Mouse (Mus musculus) MEL (cell line): Measurements from ENCODE around the gene Sh3glb1. TPM values are rescaled to one million over a fixed set of nuclear protein-coding genes. Genes with fewer than 3 reads are reported as not detected.

Experiments
- DNase-seq: peaks from one replicate; pipeline ENCODE4 v3.0.0; 2011; ENCODE audit warnings: low read depth, low spot score
- H3K27ac ChIP-seq: 2 replicates; pipeline ENCODE4 v1.5.1; 2012; ENCODE audit warnings: low read depth, mild to moderate bottlenecking, control low read depth, low read length, moderate library complexity; ENCODE audit not compliant: control insufficient read depth
- H3K27me3 ChIP-seq, 2 experiments: fragments of 150-350 bp in 1 of 2; sonication (generic) in 1 of 2; 2 replicates each; pipeline ENCODE4 v1.6.1; 2012; ENCODE audit warnings: low read length in 2 of 2, mild to moderate bottlenecking in 2 of 2, improper control_type of control experiment in 1 of 2, moderate library complexity in 1 of 2; ENCODE audit not compliant: insufficient read depth in 2 of 2, control insufficient read depth in 1 of 2
- H3K36me3 ChIP-seq, 2 experiments: 2 replicates each; pipeline ENCODE4 v1.6.1; 2012 to 2014; ENCODE audit warnings: low read length in 2 of 2, improper control_type of control experiment in 1 of 2, inconsistent platforms in 1 of 2, mild to moderate bottlenecking in 1 of 2; ENCODE audit not compliant: insufficient read depth in 2 of 2, control insufficient read depth in 1 of 2
- H3K4me1 ChIP-seq, 2 experiments: fragments of 150-350 bp in 1 of 2; sonication (generic) in 1 of 2; 2 replicates each; pipeline ENCODE4 v1.6.1; 2012; ENCODE audit warnings: low read length in 2 of 2, improper control_type of control experiment in 1 of 2, mild to moderate bottlenecking in 1 of 2; ENCODE audit not compliant: insufficient read depth in 2 of 2, control insufficient read depth in 1 of 2
- H3K4me3 ChIP-seq, 2 experiments: fragments of 150-350 bp in 1 of 2; sonication (generic) in 1 of 2; 2 replicates each; pipeline ENCODE4 v1.5.1; 2012; ENCODE audit warnings: low read depth in 2 of 2, low read length in 2 of 2, mild to moderate bottlenecking in 2 of 2, moderate library complexity in 2 of 2, control low read depth in 1 of 2, improper control_type of control experiment in 1 of 2; ENCODE audit not compliant: control insufficient read depth in 1 of 2, insufficient read depth in 1 of 2
- H3K79me2 ChIP-seq: 2 replicates; pipeline ENCODE4 v1.6.1; 2012; ENCODE audit warnings: mild to moderate bottlenecking, low read length, moderate library complexity; ENCODE audit not compliant: control insufficient read depth, poor library complexity, insufficient read depth
- H3K9ac ChIP-seq: 2 replicates; pipeline ENCODE4 v1.6.1; 2012; ENCODE audit warnings: low read depth, mild to moderate bottlenecking, control low read depth, low read length, moderate library complexity; ENCODE audit not compliant: control insufficient read depth, poor library complexity, severe bottlenecking
- H3K9me3 ChIP-seq: fragments of 150-350 bp; sonication (generic); replicated peaks from 2 replicates; pipeline ENCODE4 v1.6.1; 2012; ENCODE audit warnings: mild to moderate bottlenecking, low read length, improper control_type of control experiment, moderate library complexity; ENCODE audit not compliant: insufficient read depth
- BHLHE40 ChIP-seq: IDR thresholded peaks from 2 replicates; pipeline ENCODE4 v1.6.1; 2012; ENCODE audit warnings: low read depth, mild to moderate bottlenecking, inconsistent platforms, low read length, improper control_type of control experiment, borderline replicate concordance
- ELF1 ChIP-seq: IDR thresholded peaks from 2 replicates; pipeline ENCODE4 v1.6.1; 2014; ENCODE audit warnings: low read depth, mild to moderate bottlenecking, inconsistent platforms, low read length, improper control_type of control experiment, moderate library complexity
- EP300 ChIP-seq, 2 experiments: IDR thresholded peaks; 2 replicates each; pipeline ENCODE4 v1.6.1; 2011; ENCODE audit warnings: improper control_type of control experiment in 2 of 2, low read length in 2 of 2, low read depth in 1 of 2, mild to moderate bottlenecking in 1 of 2
- ETS1 ChIP-seq: IDR thresholded peaks from 2 replicates; pipeline ENCODE4 v1.6.1; 2012; ENCODE audit warnings: low read depth, mild to moderate bottlenecking, inconsistent platforms, low read length, improper control_type of control experiment, moderate library complexity
- GABPA ChIP-seq: IDR thresholded peaks from 2 replicates; pipeline ENCODE4 v1.6.1; 2012; ENCODE audit warnings: low read depth, mild to moderate bottlenecking, inconsistent platforms, low read length, improper control_type of control experiment, moderate library complexity
- GATA1 ChIP-seq: IDR thresholded peaks from 2 replicates; pipeline ENCODE4 v1.6.1; 2011; ENCODE audit warnings: low read depth, low read length, improper control_type of control experiment
- MAFK ChIP-seq: IDR thresholded peaks from 2 replicates; pipeline ENCODE4 v1.6.1; 2011; ENCODE audit warnings: low read depth, mild to moderate bottlenecking, low read length, improper control_type of control experiment, borderline replicate concordance
- MAZ ChIP-seq: IDR thresholded peaks from 2 replicates; pipeline ENCODE4 v1.6.1; 2012; ENCODE audit warnings: low read depth, mild to moderate bottlenecking, inconsistent platforms, low read length, improper control_type of control experiment
- MEF2A ChIP-seq: IDR thresholded peaks from 2 replicates; pipeline ENCODE4 v1.6.1; 2014; ENCODE audit warnings: low read depth, mild to moderate bottlenecking, inconsistent platforms, low read length, improper control_type of control experiment; ENCODE audit not compliant: poor library complexity, insufficient replicate concordance, severe bottlenecking; ENCODE audit errors: extremely low read depth
- MXI1 ChIP-seq: IDR thresholded peaks from 2 replicates; pipeline ENCODE4 v1.6.1; 2011; ENCODE audit warnings: mild to moderate bottlenecking, low read depth, low read length, improper control_type of control experiment
- MYB ChIP-seq: IDR thresholded peaks from 2 replicates; pipeline ENCODE4 v1.6.1; 2011; ENCODE audit warnings: mild to moderate bottlenecking, low read depth, low read length, improper control_type of control experiment
- MYC ChIP-seq: IDR thresholded peaks from 2 replicates; pipeline ENCODE4 v1.6.1; 2011; ENCODE audit warnings: low read depth, mild to moderate bottlenecking, low read length, improper control_type of control experiment, moderate library complexity
- NRF1 ChIP-seq: IDR thresholded peaks from 2 replicates; pipeline ENCODE4 v1.6.1; 2014; ENCODE audit warnings: low read depth, mild to moderate bottlenecking, inconsistent platforms, low read length, improper control_type of control experiment, moderate library complexity; ENCODE audit not compliant: poor library complexity, insufficient read depth, severe bottlenecking
- POLR2AphosphoS2 ChIP-seq: IDR thresholded peaks from 2 replicates; pipeline ENCODE4 v1.6.1; 2011; ENCODE audit warnings: low read length, improper control_type of control experiment
- POLR2AphosphoS5 ChIP-seq: IDR thresholded peaks from 2 replicates; pipeline ENCODE4 v1.6.1; 2012; ENCODE audit warnings: low read depth, borderline replicate concordance, mild to moderate bottlenecking, inconsistent platforms, low read length, moderate library complexity, mixed read lengths
- RCOR1 ChIP-seq: IDR thresholded peaks from 2 replicates; pipeline ENCODE4 v1.6.1; 2012; ENCODE audit warnings: low read depth, mild to moderate bottlenecking, inconsistent platforms, low read length, improper control_type of control experiment
- SIN3A ChIP-seq: IDR thresholded peaks from 2 replicates; pipeline ENCODE4 v1.6.1; 2012; ENCODE audit warnings: low read length, improper control_type of control experiment, inconsistent platforms
- TAL1 ChIP-seq: IDR thresholded peaks from 2 replicates; pipeline ENCODE4 v1.6.1; 2012; ENCODE audit warnings: mild to moderate bottlenecking, inconsistent platforms, low read length, moderate library complexity, mixed read lengths
- TCF12 ChIP-seq: IDR thresholded peaks from 2 replicates; pipeline ENCODE4 v1.6.1; 2014; ENCODE audit warnings: low read depth, mild to moderate bottlenecking, inconsistent platforms, low read length, improper control_type of control experiment, moderate library complexity
- USF1 ChIP-seq: IDR thresholded peaks from 2 replicates; pipeline ENCODE4 v1.6.1; 2014; ENCODE audit warnings: low read depth, mild to moderate bottlenecking, inconsistent platforms, low read length, improper control_type of control experiment, moderate library complexity
- USF2 ChIP-seq, 2 experiments: IDR thresholded peaks; 2 replicates each; pipeline ENCODE4 v1.6.1; 2011 to 2012; ENCODE audit warnings: improper control_type of control experiment in 2 of 2, low read length in 2 of 2, borderline replicate concordance in 1 of 2, inconsistent platforms in 1 of 2, low read depth in 1 of 2, mild to moderate bottlenecking in 1 of 2; ENCODE audit not compliant: insufficient read depth in 1 of 2
- ZC3H11A ChIP-seq: IDR thresholded peaks from 2 replicates; pipeline ENCODE4 v1.6.1; 2012; ENCODE audit warnings: low read depth, mild to moderate bottlenecking, inconsistent platforms, low read length, improper control_type of control experiment
- ZMIZ1 ChIP-seq: IDR thresholded peaks from 2 replicates; pipeline ENCODE4 v1.6.1; 2012; ENCODE audit warnings: low read depth, mild to moderate bottlenecking, inconsistent platforms, low read length, improper control_type of control experiment, moderate library complexity
- polyA plus RNA-seq, 2 experiments: library from polyadenylated mRNA; stranded (reverse) in 1 of 2; unstranded in 1 of 2; fragments of >175 nt in 1 of 2; fragments of >200 nt in 1 of 2; gene quantifications; 2 replicates each; pipeline versions ENCODE4 v1.2.1 to v1.2.4; 2012; ENCODE audit warnings: low replicate concordance in 2 of 2, low read depth in 1 of 2; ENCODE audit not compliant: insufficient read length in 2 of 2, insufficient read depth in 1 of 2, missing spikeins in 1 of 2
- total RNA-seq: library from RNA; depleted of rRNA; stranded (reverse); fragments of 300-350 nt; gene quantifications from 2 replicates; pipeline ENCODE4 v1.2.3, GENCODE M21; 2012

Sh3glb1 gene
- total and polyA plus RNA-seq, 3 experiments = 33.9 to 89.2 (median 61.9) TPM

DNA sequence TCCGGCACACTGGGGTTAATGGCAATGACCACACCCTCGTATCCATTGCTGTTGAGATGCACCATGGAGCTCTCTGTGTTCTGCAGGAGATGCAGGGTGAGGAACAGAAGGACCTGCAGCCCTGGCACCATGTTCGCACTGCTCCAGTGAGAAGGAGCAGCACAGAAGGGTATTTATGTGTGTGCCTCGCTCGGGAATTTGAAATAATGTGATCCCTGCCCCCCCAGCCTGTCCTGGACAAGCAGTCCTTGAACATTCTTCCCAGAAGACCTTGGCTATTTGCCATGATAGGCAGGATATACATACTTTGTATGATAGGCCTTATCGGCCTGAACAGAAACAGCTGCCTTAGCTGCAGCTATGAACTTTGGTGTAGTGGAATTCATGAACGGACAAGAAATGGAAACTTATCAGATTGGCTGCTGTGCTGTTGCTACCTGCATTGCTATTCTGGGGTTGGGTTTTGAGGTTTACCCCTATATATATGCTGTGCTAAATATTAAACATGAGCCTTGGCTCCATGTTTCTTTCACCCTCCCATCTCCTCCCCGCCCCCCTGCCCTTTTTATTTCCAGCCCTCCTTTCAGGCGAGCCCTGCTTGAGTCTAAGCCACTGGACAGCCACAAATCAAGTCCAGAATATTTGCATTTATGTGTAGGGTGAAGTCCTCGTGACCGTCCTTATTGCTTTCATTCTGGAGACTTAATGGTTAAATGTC lies 40.6 kb upstream of the Sh3glb1 start, which contains the start of gene Clca3a1:
TSS of gene Clca3a1 (minus strand) at position 386 of the 718 bp plus-strand sequence.
- Histone ChIP-seq H3K9me3 (no peaks in the 10 kb centered on the region), H3K36me3 (peaks cover 0 to 8% of the 10 kb centered on the region in 2 experiments; a peak in 2 of 4 replicates), H3K27ac (peak within 1 kb of the TSS; percentile 53), H3K79me2 (no peaks in the 10 kb centered on the region), H3K27me3 (no peaks in the 10 kb centered on the region), H3K4me3 (peak within 1 kb of the TSS; percentile 13 to 34), H3K9ac (no peak within 1 kb of the TSS; the same call in 1 of the 2 replicates), H3K4me1 (peaks cover 2 to 12% of the 10 kb centered on the region in 2 experiments)
- peak; percentile 84 for DNase-seq
- no peak for TF ChIP-seq POLR2AphosphoS5
- TF ChIP-seq GATA1 = peak; percentile 97
- TF ChIP-seq USF1 = no peak
- peak; percentile 98 for TF ChIP-seq TCF12
- TF ChIP-seq ETS1 = peak; percentile 98
- TF ChIP-seq USF2 (IDR thresholded peaks at IDR 0.05; ENCODE audit: borderline replicate concordance in 1 of 2, insufficient read depth in 1 of 2, low read depth in 1 of 2, low read length in 2 of 2) = no peak
- 0 out of 2 replicates have a peak, but pooled peaks have one; percentile 56 for TF ChIP-seq ZMIZ1
- peak; percentile 67; the same call in 1 of the 2 replicates for TF ChIP-seq POLR2AphosphoS2
- 0 out of 2 replicates have a peak, but pooled peaks have one; percentile 21 for TF ChIP-seq ELF1
- TF ChIP-seq MXI1 = no peak; the same call in 1 of the 2 replicates
- peak; percentile 41; the same call in 1 of the 2 replicates for TF ChIP-seq MAZ
- TF ChIP-seq MYC = 0 out of 2 replicates have a peak, but pooled peaks have one; percentile 47
- TF ChIP-seq RCOR1 = peak; percentile 89
- TF ChIP-seq MYB = peak; percentile 35; the same call in 1 of the 2 replicates
- peak; percentile 97 for TF ChIP-seq MEF2A
- peak; percentile 74; the same call in 1 of the 2 replicates for TF ChIP-seq SIN3A
- TF ChIP-seq EP300 (IDR thresholded peaks at IDR 0.05; ENCODE audit: low read depth in 1 of 2, low read length in 2 of 2) = peak; percentile 95 to 97
- TF ChIP-seq BHLHE40 = peak; percentile 69; the same call in 1 of the 2 replicates
- TF ChIP-seq ZC3H11A = peak; percentile 5; the same call in 1 of the 2 replicates
- no peak for TF ChIP-seq NRF1
- peak; percentile 36; the same call in 1 of the 2 replicates for TF ChIP-seq MAFK
- TF ChIP-seq GABPA = no peak
- TF ChIP-seq TAL1 = peak; percentile 94
